Mouse (Mus musculus): ENCODE measurements around the gene Bpifa6.

- TF ChIP-seq GATA1 (IDR thresholded peaks at IDR 0.05; ENCODE audit: borderline replicate concordance, low read length) (no peak), FLI1 (IDR thresholded peaks at IDR 0.05; ENCODE audit: low read length) (no peak)
Observed at GRCm38 (mm10) chr2:154005734-154006133, 31.0 kb downstream of the Bpifa6 start.

Data from megakaryocyte, embryonic 14.5 days (primary cell).